Mouse (Mus musculus): Measurements from ENCODE around the gene Gm5134.

The Gm5134 gene

DNA sequence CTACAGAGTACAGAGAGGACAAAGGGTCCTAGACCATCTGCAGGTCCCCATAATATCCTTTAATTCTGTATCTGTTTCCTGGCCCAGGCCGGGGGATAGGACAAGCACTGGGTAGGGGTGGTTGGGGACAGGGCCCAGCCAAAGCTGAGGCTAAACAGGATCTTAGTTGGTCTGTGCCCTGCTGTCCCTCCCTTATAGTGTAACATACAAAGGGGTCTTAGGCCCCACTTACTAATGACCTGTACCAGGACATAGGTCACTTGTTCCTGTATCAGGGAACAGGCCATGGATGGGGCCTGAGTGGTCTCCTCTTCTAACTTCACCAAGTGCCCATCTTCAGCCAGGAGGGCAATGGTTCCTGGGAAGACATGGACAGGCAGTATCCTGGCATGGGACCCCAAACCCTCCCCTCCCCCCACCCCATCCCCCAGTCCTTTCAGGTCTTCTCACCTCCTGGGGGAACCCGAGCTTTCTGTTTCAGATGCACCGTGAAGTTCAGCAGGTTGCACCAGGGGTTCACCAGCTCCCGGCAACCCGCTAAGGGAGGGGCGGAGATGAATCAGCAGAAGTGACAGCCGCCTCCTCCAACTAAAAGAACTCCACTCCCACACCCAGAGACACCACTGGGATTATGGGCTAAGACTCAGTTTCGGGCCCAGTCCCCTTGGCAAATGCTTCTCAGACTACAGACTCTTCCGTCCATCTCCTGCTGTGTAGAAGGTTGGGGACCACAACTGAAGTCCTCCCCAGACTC lies 14.7 kb upstream of the Gm5134 start:
- WGBS: 38% methylated on average over 9 of the region's 9 CpGs

GRCm38 (mm10) chr10:75940520-75940919 lies 13.8 kb upstream of the Gm5134 start, which contains the start of gene Gm867:
Gm867 (minus strand) TSS chr10:75940672.
- 86% methylated on average over 5 of the region's 5 CpGs for WGBS

DNA sequence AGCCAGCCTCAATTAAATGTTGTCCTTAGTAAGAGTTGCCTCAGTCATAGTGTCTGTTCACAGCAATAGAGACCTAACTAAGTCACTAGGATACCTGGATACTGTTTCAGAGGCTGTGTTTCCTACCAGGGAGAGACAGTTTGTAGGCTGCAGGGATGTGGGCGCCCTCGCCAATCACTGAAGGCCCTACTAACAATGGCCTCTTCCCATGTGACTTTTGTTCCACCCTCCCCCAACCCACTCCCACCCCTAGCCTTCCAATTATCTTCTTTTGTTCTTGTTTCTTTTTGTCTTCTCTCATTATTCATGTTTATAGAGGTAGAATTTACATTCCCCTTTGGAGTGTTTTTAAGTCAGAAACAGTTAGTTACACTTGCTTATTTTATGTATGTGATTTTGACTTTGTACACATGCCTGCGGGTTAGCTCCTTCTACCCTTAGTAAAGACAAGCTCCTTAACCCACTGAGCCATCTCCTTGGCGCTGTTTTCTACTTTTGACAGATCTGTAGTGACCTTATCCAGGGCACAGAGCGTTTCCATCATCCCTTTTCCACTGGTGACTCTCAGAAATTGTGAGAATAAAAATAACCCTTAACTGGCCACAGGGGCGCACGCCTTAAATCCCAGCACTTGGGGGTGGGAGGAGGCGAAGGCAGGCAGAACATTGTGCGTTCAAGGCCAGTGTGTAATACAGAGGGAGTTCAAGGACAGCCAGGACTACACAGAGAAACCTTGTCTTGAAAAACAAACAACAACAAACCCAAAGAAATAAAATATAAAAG lies 13.1 kb upstream of the Gm5134 start:
- WGBS: 79% methylated on average over 9 of the region's 9 CpGs

- WGBS: 91% methylated on average over 15 of the region's 15 CpGs
These were observed 11.4 kb upstream of the Gm5134 start, which contains the start of gene Vpreb3 for GRCm38 (mm10) chr10:75942736-75943477. Vpreb3 (plus strand) TSS chr10:75943057.

- 24% methylated on average over 11 of the region's 11 CpGs for WGBS
These were observed 10.1 kb upstream of the Gm5134 start for GRCm38 (mm10) chr10:75944066-75944772.

DNA sequence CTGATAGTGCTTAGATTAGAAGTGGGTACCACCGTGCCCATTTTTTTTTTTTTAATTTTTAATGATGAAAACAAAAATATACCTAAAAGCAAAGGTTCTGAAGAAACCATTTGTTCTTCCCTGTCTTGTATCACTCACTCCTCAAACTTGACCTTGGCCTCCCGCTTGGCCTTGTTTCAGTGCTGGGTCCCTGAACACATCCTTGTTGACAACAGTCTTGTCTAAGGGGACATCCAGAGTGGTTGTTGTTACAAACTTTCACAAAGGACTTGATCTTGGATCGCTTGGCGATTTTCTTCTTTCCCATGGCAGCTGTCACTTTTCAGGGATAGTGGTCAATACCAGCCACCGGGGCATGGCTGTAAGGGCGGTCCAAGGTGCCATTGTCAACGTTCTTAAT lies 9.1 kb upstream of the Gm5134 start:
- WGBS: 93% methylated on average over 7 of the region's 7 CpGs

GRCm38 (mm10) chr10:75945896-75946295 lies 8.4 kb upstream of the Gm5134 start:
- 88% methylated on average over 7 of the region's 7 CpGs for WGBS

DNA sequence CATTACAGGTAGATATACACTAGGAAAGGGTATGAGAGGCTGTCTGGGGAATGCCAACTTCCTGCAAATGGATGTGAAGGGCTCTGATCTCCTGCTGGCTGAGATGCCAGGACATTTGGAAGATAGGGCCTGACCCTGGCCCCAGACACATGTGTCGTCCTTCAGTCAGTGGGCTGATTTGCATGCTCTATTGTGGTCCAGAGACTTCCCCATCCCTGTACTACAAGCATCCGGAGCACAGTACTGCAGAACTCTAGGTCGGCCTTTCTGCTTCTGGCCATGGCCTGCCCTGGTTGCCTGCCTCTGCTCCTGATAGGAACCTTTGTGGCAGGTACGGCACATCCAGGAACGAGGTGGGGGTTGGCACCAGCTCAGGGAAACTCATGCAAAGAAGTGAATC lies 6.2 kb upstream of the Gm5134 start:
- WGBS: 86% methylated on average over 5 of the region's 5 CpGs

DNA sequence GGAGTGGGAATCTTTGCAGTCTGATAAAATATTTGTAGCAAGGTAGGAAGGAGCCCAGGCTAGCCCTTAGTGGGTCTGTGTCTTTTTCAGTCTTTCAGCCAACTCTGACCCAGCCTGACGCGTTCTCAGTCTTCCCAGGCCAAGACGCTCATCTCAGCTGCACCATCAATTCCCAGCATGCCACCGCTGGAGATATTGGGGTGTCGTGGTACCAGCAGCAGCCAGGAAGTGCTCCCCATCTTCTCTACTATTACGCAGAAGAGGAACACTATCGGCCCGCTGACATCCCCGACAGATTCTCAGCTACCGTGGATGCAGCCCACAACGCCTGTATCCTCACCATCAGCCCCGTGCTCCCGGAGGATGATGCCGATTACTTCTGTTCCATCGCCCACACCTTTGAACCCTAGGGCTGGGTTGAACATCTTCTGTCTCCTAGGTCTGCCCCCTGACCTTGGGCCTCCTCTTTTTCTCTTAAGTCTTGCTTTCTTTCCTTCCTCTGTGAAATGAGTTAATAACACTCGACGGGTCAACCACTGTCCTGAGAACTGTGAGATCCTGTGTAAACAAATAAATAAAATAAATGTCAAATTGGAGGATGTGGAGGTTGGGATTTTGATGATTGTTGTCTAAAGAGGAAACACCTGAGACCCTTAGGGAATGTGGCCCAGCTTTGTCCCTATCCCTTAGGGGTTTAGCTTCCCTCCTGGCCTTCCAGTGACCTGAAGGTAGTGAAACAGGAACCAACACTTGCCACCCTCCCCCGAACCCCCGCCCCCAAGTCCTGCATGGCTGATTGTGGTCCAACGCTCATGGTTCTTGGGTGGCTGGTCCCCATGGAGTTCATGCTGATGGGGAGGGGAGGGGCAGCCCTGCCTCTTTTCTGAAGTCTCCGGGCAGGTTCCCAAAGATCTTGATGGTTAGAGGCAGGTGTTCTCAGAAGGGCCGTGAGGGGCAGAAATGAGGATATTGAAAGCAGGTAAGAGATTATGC lies 5.0 kb upstream of the Gm5134 start:
- 91% methylated on average over 22 of the region's 22 CpGs for WGBS

- 16% methylated on average over 23 of the region's 23 CpGs for WGBS
These were observed 3.5 kb upstream of the Gm5134 start for GRCm38 (mm10) chr10:75950791-75951210.

- WGBS: 2% methylated on average over 13 of the region's 13 CpGs
These were observed 2.8 kb upstream of the Gm5134 start for GRCm38 (mm10) chr10:75951424-75952050.

DNA sequence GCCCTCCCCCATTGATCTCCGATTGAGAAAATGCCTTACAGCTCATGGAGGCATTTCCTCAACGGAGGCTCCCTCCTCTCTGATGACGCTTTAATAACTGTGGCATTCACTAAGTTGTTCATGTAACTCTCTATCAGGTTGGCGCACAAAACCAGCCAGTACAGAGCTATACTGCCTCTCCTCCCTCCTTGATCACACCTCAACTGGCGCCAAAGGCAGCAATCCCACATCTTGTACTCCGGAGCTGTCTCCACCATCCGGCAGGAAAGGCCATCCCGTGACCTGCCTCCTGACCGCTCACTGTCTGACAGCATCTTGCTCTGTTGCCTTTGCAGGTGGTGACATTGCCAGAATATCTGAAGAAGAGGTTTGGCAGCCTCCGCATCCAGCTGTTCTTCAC lies 19.5 kb downstream of the Gm5134 start:
- 92% methylated on average over 10 of the region's 10 CpGs for WGBS

DNA sequence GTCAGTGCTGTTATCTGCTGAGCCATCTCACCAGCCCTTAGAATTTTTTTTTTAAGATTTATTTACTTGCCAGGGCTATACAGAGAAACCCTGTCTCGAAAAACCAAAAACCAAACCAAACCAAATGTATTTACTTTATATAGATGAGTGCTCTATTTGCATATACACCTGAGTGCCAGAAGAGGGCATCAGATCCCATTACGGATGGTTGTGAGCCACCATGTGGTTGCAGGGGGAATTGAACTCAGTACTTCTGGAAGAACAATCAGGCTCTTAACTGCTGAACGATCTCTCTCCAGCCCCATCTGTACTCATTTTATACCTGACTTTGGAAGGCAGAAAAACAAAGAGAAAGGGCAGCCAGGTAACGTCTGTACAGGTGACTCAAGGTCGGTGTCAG lies 20.9 kb downstream of the Gm5134 start:
- 70% methylated on average over 5 of the region's 5 CpGs for WGBS

GRCm38 (mm10) chr10:75978119-75978834 lies 24.0 kb downstream of the Gm5134 start:
- 42% methylated on average over 10 of the region's 10 CpGs for WGBS

- 36% methylated on average over 5 of the region's 5 CpGs for WGBS
These were observed 24.5 kb downstream of the Gm5134 start for GRCm38 (mm10) chr10:75978835-75979157.

- 66% methylated on average over 3 of the region's 3 CpGs for WGBS
These were observed 25.1 kb downstream of the Gm5134 start for GRCm38 (mm10) chr10:75979432-75979831.

GRCm38 (mm10) chr10:75990430-75991042 lies 36.2 kb downstream of the Gm5134 start:
- WGBS: 82% methylated on average over 4 of the region's 4 CpGs

GRCm38 (mm10) chr10:75993616-75994240 lies 39.4 kb downstream of the Gm5134 start:
- WGBS: 87% methylated on average over 15 of the region's 15 CpGs
